Mouse (Mus musculus) hindbrain, embryonic 12.5 days (tissue): ENCODE results near the gene Alpl. TPM values are rescaled to one million over a fixed set of nuclear protein-coding genes. Genes with fewer than 3 reads are reported as not detected.

Source experiments
- ATAC-seq: fragments of 200-750 bp; cut with Nextera tagmentation; 2 replicates; pipeline ENCODE4 v1.8.0; 2017; ENCODE audit warnings: moderate TSS enrichment; ENCODE audit not compliant: low FRiP score
- H3K27ac ChIP-seq: fragments of 300-500 bp; sonication (generic); 2 replicates; pipeline ENCODE4 v1.5.1; 2016; ENCODE audit warnings: mild to moderate bottlenecking
- H3K27me3 ChIP-seq: fragments of 300-500 bp; sonication (generic); 2 replicates; pipeline ENCODE4 v1.6.1; 2016; ENCODE audit warnings: mild to moderate bottlenecking
- H3K36me3 ChIP-seq: fragments of 300-500 bp; sonication (generic); 2 replicates; pipeline ENCODE4 v1.6.1; 2016; ENCODE audit warnings: mild to moderate bottlenecking
- H3K4me1 ChIP-seq: fragments of 300-500 bp; sonication (generic); 2 replicates; pipeline ENCODE4 v1.6.1; 2016
- H3K4me2 ChIP-seq: fragments of 300-500 bp; sonication (generic); replicated peaks from 2 replicates; pipeline ENCODE4 v1.6.1; 2016; ENCODE audit warnings: mild to moderate bottlenecking
- H3K4me3 ChIP-seq: fragments of 300-500 bp; sonication (generic); 2 replicates; pipeline ENCODE4 v1.5.1; 2016; ENCODE audit warnings: mild to moderate bottlenecking
- H3K9ac ChIP-seq: fragments of 300-500 bp; sonication (generic); 2 replicates; pipeline ENCODE4 v1.6.1; 2016; ENCODE audit warnings: mild to moderate bottlenecking, moderate library complexity
- H3K9me3 ChIP-seq: fragments of 300-500 bp; sonication (generic); replicated peaks from 2 replicates; pipeline ENCODE4 v1.6.1; 2016; ENCODE audit warnings: mild to moderate bottlenecking
- WGBS: fragments of 180-500 bp; shearing (Covaris S2); methylation state at CpG from one replicate; pipeline ENCODE4 v1.1.7; 2016; 5-methylcytosine and 5-hydroxymethylcytosine counted together
- polyA plus RNA-seq: library from polyadenylated mRNA; unstranded; fragments of >200 nt; fragmentation: Nextera tagmentation; extraction: Ambion mirVana; gene quantifications from 2 replicates; pipeline ENCODE4 v1.2.1, GENCODE M21; 2016

Alpl gene
- polyA plus RNA-seq, 1 experiment from 2014 or later: 13.6 TPM

- H3K36me3 ChIP-seq: no peaks in the 10 kb centered on the region
- ATAC-seq: no peak
- H3K9me3 ChIP-seq: no peaks in the 10 kb centered on the region
- H3K9ac ChIP-seq: no peak overlapping the region
- H3K4me3 ChIP-seq: no peak overlapping the region
- H3K4me2 ChIP-seq: no peak overlapping the region
- WGBS: 56% methylated on average over 19 of the region's 21 CpGs
- H3K27me3 ChIP-seq: no peaks in the 10 kb centered on the region
- H3K4me1 ChIP-seq: peaks cover 35% of the 10 kb centered on the region
- no peak overlapping the region for H3K27ac ChIP-seq
Observed at GRCm38 (mm10) chr4:137699264-137700211, 96.6 kb downstream of the Alpl start.

- WGBS: 89% methylated on average over 7 of the region's 7 CpGs
Observed at GRCm38 (mm10) chr4:137698076-137698985, 97.9 kb downstream of the Alpl start.

GRCm38 (mm10) chr4:137697156-137697885 is 98.9 kb downstream of the Alpl start:
- Histone ChIP-seq H3K27me3 (no peaks in the 10 kb centered on the region), H3K4me1 (peaks cover 32% of the 10 kb centered on the region), H3K27ac (no peak overlapping the region), H3K36me3 (no peaks in the 10 kb centered on the region), H3K9me3 (no peaks in the 10 kb centered on the region), H3K4me3 (no peak overlapping the region), H3K9ac (no peak overlapping the region), H3K4me2 (no peak overlapping the region)
- 72% methylated on average over 13 of the region's 13 CpGs for WGBS
- ATAC-seq: no peak

More at GRCm38 (mm10) chr4:137698076-137698985, 97.9 kb downstream of the Alpl start:
- Histone ChIP-seq H3K27ac (no peak overlapping the region), H3K4me2 (no peak overlapping the region), H3K9me3 (no peaks in the 10 kb centered on the region), H3K27me3 (no peaks in the 10 kb centered on the region), H3K36me3 (no peaks in the 10 kb centered on the region), H3K4me1 (peaks cover 32% of the 10 kb centered on the region), H3K9ac (no peak overlapping the region), H3K4me3 (no peak overlapping the region)
- ATAC-seq: 0 out of 2 replicates have a peak, but pooled peaks have one; percentile 50

GRCm38 (mm10) chr4:137695900-137696299 is 100.3 kb downstream of the Alpl start:
- WGBS: 36% methylated on average over 4 of the region's 4 CpGs
- Histone ChIP-seq H3K27me3 (no peaks in the 10 kb centered on the region), H3K4me3 (no peak overlapping the region), H3K9me3 (no peaks in the 10 kb centered on the region), H3K4me2 (no peak overlapping the region), H3K27ac (no peak overlapping the region), H3K4me1 (peaks cover 32% of the 10 kb centered on the region), H3K36me3 (no peaks in the 10 kb centered on the region), H3K9ac (no peak overlapping the region)
- no peak for ATAC-seq

GRCm38 (mm10) chr4:137695300-137695699 is 100.9 kb downstream of the Alpl start:
- no peak overlapping the region for H3K27ac ChIP-seq
- no peak overlapping the region for H3K9ac ChIP-seq
- 83% methylated on average over 8 of the region's 8 CpGs for WGBS
- H3K36me3 ChIP-seq: no peaks in the 10 kb centered on the region
- no peaks in the 10 kb centered on the region for H3K27me3 ChIP-seq
- H3K4me1 ChIP-seq: peaks cover 32% of the 10 kb centered on the region
- no peak overlapping the region for H3K4me3 ChIP-seq
- H3K9me3 ChIP-seq: no peaks in the 10 kb centered on the region
- no peak for ATAC-seq
- H3K4me2 ChIP-seq: no peak overlapping the region

GRCm38 (mm10) chr4:137692107-137692902 is 103.9 kb downstream of the Alpl start:
- H3K4me2 ChIP-seq: no peak overlapping the region
- H3K4me3 ChIP-seq: no peak overlapping the region
- no peaks in the 10 kb centered on the region for H3K27me3 ChIP-seq
- H3K9ac ChIP-seq: no peak overlapping the region
- peaks cover 6% of the 10 kb centered on the region for H3K4me1 ChIP-seq
- H3K36me3 ChIP-seq: no peaks in the 10 kb centered on the region
- no peak for ATAC-seq
- 83% methylated on average over 10 of the region's 10 CpGs for WGBS
- no peak overlapping the region for H3K27ac ChIP-seq
- H3K9me3 ChIP-seq: no peaks in the 10 kb centered on the region

Other genes starting within 250 kb of the Alpl start
- 1.5 TPM in 1 of 2 replicates, not detected in the other for gene Ldlrad2, start 221.8 kb downstream of the Alpl start, polyA plus RNA-seq
- gene Usp48, start 202.6 kb downstream of the Alpl start, polyA plus RNA-seq: 85.9 and 86.7 TPM in 2 replicates
- gene Rap1gap, start 131.7 kb downstream of the Alpl start, polyA plus RNA-seq: 17.1 and 19.8 TPM in 2 replicates
- 20.1 and 38.1 TPM in 2 replicates for gene Ece1, start 65.9 kb upstream of the Alpl start, polyA plus RNA-seq
- 61.6 and 61.7 TPM in 2 replicates for gene Eif4g3, start 196.6 kb upstream of the Alpl start, polyA plus RNA-seq